Mouse (Mus musculus) right cerebral cortex, adult 2 months (tissue): ENCODE results near the gene Fen1.
"Not testable (repeated sequence)": the region's sequence is repeated elsewhere in the genome, so short reads cannot be mapped to it uniquely, and the experiment has no call there.

Experiments
- DNase-seq, 2 experiments: peaks; one replicate each; pipeline ENCODE4 v3.0.0; 2021 to 2022; ENCODE audit warnings: low spot score in 2 of 2

Gene Fen1

DNA sequence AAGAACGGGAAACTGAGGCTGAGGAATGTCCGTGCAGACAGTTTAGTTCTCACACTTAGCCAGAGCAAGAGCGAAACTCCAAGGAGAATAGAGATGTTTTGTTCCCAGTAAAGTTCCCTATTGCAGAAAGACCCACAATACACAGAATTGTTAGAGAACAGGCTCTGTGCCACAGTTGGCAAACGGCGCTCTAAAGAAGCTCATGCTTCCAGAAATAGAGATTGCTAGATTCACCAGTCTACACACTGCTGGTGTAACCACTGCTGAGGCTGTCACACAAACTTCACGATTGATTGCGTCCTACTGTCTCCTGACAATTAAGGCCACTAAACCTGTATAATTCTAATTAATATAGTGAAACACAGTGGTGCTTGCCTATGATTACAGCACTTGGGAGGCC lies 22.7 kb downstream of the Fen1 start:
- peak; percentile 47 to 62 for DNase-seq

DNA sequence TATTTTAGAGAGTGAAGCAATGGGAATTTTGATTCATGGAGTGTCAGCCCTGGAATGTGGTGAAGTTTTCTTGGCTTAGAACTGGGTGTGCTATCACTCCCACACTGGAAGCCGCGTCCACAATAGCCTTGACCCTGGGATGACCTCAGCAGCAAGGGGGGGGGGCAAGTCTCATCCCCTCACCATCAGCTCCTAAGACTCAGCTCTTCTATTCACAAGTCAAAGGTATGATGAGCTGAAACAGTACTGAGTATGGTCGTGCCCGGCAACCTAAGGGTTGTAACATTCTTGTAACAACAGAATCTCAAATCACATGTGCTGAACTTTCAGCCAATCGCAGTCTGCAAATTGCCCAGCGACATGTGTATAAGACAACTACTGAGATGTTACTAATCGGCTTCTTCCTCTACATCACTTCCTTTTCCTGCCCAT lies 27.0 kb downstream of the Fen1 start:
- DNase-seq = no peak

DNA sequence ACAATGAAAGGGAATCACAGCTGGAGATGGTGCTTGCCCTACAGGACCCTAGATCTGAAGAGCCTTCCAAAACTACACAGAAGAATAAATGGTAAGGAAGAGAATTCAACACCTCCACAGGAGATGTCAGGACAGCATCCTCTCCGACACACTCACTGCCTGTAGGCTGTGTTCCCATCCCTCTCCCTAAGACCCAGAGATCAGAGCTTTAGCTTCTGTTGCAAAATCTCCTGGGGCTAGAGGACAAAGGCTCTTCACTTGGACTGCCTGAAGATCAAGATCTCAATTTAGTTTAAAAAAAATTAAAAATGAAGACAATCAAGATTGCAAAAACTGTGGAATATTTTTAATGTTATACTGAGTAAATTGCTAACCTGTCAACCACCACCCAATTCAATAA lies 27.5 kb downstream of the Fen1 start:
- no peak for DNase-seq

DNA sequence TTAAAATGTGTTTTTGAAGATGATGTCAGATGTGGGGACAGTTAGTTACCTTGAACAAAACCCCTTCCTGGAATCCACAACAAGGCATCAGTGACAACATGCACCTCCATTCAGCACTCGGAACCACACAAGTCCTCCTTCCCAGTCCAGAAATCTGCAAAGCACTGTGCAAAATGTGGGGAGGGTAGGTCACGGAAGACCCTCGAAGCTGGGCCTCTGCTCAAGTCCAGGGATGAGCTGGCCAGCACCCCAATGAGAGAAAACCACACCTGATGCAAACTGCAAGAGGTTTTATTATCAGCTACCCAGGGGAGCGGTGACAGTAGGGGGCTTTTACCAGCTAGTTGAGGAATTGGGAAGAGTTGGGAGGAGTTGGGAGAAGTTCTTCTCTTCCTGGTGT lies 29.0 kb downstream of the Fen1 start:
- DNase-seq = no peak

DNA sequence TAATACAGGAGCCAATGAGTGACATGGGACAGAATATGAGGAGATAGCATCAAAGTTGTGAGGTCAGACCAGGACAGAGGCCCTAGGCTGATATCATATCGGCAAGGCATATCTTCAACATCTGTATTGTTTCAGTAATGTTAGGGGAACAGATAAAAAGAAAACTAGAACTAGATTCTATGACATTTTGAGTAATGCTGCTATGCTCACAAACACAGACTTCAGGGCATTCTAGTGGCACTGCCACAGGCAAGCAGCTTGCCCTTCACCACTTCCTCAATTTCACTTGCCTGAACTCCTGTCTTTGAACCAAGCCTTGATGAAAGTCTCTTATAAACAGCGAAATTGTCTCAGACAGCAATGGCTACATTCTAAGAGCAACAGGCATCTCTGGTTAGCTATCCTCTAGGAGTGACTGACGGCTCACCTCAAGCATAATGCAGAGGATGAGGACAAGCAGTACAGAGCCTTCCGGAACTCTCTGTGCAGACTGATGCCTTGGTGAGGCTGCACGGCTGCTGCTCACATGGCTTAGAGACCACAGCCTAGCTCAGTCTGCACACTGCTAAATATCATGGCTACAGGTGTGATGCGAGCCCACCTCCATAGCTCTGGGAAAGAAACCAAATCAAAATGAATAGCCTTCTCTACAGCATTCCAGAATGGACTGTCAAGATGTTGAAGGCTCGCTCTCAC lies 30.0 kb downstream of the Fen1 start:
- no peak for DNase-seq

DNA sequence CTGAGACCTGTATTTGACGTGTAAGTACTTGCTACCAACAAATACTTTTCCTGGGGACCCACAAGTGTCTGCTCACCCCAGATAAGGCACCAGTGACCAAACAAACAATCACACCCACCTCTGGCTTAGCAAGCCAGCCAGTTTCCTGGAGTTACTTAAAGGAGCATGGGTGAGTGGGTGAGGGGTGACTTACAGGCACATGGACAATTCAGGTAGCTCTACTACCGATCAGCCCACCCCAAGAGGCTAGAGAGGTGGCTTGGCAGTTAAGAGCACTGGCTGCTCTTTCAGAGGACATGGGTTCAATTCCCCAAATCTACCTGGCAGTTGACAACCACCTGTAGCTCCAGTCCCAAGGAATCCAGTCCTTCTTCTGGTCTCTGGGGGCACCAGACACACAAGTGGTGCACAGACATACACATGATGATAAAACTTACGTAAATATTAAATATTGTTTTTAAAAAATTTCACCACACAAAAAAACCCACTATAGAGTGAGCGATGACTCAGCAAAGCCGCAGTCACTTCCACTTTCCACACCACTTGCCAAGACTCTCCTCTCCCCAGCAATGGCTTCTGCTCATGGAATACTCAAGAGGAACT lies 30.8 kb downstream of the Fen1 start:
- DNase-seq = no peak

DNA sequence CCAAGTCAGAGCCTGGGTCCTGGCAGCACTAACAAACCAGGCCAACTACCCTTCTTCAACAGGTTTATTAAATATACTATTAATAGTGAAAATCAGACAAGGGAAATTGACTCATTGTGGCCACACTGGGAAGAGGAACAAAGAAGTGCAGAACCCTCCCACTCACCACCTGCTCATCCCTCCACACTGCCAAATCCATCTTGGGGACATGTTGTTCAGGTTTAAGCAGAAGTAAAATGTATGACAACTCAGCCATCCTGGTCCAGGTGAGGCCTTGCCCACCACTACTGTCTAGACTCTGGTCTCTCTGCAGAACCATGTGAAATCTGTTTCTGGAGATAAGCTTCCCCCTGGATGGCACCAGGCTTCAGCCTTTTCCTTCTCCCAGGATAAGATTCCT lies 32.1 kb downstream of the Fen1 start:
- DNase-seq = peak; percentile 66 to 80

DNA sequence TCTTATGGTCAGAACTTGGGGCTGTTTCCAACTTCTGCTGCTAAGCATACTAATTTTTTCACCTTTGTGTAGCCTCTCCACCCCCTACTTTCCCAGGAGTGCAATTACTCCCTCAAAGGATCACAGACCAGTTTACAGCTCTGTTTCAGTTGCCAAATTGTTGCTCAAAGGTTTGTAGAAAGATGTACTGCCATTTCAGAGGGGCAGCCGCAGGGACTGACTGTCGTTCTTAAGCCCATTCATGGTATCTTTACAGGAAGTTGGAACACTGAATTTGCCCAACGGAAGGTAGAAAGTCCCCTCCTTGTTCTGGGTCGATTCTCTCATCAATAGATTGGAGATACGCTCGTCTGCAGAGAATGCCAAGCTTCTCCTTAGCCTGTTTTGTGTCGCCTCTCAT lies 32.6 kb downstream of the Fen1 start:
- no peak for DNase-seq

DNA sequence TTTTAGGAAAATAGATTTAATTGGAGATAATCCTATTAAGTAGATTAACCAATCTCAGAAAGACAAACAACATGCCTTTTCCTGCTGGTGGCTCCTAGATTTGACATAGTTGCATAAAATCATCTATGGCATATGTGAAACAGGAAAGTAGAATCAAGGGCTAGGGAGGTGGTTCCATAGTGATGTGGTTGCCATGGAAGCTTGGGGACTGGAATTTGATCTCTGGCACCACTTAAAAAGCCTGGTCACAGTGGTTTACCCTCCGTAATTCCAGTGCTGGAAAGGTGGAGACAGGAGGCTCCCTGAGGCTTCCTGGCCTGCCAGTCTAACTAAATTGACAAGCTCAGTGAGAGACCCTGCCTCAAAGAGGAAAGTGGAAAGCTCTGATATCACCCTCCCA lies 33.5 kb downstream of the Fen1 start:
- DNase-seq = no peak

DNA sequence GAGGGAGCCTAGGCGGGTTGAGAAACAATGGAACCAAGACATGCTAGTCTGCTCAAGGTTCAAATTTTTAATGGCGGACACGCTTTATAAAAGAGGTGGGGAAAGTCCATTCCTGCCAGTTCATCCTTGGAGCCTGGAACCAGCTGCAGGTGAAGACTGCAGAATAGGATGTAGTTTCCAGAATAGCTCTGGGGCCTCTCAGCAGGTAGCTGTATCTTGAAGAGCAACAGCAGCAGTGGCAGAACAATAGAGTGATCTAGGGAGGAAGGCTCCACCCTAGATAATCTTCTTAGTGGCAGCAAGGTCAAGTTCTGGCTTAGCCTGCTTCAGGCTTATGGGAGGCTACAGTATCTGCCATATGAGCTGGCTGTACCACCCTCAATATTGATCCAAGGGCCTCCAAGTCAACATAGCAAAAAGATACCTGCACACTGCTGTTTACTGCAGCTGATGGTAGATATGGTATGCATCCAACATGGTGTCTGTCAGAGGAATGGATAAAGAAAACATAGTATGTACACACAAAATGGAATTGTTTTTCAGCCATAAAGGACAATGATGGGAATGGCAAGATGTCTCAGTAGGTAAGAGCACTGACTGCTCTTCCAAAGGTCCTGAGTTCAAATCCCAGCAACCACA lies 34.2 kb downstream of the Fen1 start:
- not testable (repeated sequence) for DNase-seq

DNA sequence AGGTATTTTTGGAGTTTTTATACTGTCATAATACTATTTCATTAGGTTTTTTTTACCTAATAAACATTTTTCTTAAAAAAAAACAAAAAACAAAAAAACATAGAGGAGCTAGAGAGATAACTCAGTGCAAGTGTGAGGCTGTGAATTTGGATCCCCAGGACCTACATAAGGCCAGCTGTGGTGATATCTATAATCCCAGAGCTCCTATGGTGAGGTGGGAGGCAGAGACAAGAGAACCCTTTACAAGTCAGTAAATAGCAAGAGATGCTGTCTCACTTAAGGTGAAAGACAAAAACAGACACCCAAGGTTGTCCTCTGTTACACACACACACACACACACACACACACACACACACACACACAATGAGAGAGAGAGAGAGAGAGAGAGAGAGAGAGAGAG lies 34.8 kb downstream of the Fen1 start:
- no peak for DNase-seq

DNA sequence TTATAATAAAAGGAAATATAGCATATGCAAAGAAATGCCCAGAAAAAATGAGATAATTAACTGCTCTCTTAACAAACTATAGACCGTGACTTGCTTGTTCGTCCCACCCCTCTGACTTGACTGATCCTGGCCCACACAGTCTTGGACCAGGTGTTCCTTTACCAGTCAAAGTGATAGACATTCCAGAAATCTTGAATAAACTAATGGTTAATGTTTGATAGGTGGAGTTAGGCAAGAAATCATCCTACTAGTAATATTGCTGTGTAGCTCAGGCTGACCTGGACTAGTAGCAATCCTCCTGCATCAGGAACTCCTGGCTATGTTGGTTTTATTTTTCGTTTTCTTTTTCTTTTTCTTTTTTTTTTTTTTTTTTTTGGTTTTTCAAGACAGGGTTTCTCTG lies 35.5 kb downstream of the Fen1 start:
- DNase-seq = no peak

DNA sequence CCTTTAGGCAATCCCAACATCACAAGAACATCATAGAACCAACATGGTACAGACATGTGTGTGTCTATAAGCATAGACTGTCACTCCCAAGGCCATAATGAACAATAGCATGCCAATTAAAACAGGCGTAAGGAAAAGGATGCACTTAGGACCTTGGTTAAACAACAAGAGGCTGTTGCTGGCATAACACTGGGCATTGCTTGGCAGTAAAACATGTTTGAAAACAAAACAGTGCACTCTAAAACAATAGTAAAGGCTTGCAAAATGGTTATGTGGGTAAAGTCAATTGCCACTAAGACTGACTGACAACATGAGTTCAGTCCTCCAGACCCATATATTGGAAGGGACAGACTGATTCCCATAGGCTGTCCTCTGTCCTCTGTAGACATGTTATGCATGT lies 36.0 kb downstream of the Fen1 start:
- DNase-seq = no peak

DNA sequence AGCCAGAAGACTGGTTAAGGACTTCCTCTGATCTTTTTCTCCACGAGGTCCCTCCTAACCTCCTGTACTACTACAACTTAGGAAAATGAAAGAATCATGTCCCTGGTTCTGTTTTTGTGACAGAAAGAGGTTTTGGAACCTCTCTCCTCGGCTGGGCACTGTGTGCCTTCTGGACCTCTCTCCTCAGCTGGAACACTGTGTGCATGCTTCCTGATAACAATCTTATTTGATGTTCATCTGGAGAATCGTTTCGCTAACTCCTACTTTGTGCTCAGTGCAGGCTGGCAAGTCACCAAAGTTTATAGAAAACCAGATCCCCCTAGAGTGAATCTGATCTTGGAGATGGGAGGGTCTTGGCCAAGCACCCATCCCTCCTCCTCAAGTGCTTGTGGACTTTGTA lies 36.9 kb downstream of the Fen1 start:
- no peak for DNase-seq

DNA sequence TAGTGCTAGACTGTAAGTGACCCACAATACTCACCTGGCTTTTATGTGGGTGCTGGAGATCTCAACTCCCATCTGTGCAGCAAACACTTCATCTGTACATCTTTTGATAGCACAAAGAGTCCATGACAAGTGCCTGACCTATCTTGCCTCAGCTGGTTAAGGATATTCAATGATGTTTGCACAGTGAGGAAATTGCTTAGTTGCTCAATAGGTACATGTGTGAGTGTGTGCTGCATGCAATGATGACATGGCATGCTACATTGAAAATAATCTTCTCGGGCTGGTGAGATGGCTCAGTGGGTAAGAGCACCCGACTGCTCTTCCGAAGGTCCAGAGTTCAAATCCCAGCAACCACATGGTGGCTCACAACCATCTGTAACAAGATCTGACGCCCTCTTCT lies 38.0 kb downstream of the Fen1 start:
- not testable (repeated sequence) for DNase-seq

DNA sequence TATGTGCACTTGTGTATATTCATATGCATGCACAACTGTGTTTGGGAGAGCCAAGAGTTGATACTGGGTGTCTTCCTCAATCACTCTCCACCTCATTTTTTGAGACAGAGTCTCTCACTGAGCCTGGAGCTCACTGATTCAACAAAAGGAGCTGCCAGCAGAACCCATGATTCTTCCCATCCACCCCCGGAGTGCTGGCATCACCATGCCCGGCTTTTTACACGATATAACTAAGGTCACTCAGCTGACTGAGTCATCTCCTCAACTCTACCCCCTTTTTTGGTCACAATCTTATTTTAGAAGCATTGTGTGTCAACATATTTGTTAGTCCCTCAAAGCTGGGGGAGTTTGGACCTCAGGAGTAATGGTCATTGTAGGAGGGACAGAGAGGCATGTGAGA lies 40.1 kb downstream of the Fen1 start:
- DNase-seq = no peak

DNA sequence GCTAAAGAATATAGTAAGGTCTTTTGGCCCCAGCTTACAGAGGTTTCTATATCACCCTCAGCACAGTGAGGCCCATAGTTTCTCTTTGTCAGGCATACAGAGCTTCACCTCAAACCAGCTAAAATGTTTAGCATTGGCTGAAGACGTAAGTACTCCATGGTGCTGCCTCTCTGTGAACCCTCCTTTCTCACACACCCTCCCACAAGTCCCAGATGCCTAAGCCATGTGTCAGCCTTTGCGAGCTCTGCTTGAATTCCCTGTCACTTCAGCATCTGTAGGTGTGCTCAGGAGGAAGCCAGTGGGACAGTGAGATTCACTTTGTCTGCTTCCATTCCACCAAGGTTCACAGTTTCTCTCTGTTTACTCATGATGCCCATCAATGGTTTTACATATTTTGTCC lies 46.2 kb downstream of the Fen1 start:
- DNase-seq = no peak

DNA sequence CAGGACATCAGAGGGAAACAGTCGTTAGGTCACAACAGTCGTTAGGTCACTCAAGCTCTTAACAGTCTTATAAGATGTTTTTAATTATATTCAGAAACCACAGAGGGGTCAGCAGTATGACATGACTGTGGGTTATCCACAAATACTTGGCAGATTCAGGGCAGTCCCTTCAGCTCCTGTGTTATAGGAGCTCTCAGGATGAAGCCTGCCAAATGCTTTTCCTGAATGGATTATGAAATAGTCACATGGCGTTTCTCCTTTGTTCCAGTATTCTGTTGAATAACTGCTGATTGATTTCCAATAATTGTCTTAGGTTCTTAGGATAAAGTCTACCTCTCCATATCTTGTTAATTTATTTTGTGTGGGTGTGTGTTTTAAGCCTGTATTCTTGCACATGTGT lies 54.8 kb downstream of the Fen1 start:
- no peak for DNase-seq
